Mouse (Mus musculus) left cerebral cortex, postnatal 25 days (tissue): Measurements from ENCODE around the gene Spred3. TPM values are rescaled to one million over a fixed set of nuclear protein-coding genes. Genes with fewer than 3 reads are reported as not detected.
A peak's percentile ranks its signal among the peaks of the same experiment; 100 is the strongest.
"Not testable (repeated sequence)": the region's sequence is repeated elsewhere in the genome, so short reads cannot be mapped to it uniquely, and the experiment has no call there.

Source experiments
- DNase-seq, 2 experiments: peaks; one replicate each; pipeline ENCODE4 v3.0.0; 2022; ENCODE audit warnings: low spot score in 2 of 2, mixed read lengths in 1 of 2
- intact Hi-C: fragments of 180-260 bp; cut with DNase I; formaldehyde crosslinking; loops from one replicate; pipeline ENCODE4 v1.15.1; 2025
- total RNA-seq, 2 experiments: library from RNA; stranded (reverse); gene quantifications; 2 replicates each; pipeline ENCODE4 v1.2.3; 2021

The Spred3 gene
- total RNA-seq: 10 to 100 TPM; 52.3 to 57.9 TPM

GRCm38 (mm10) chr7:29170066-29170754, at the start of gene Spred3, which contains the start of gene Ggn:
TSS of gene Spred3 (minus strand) at chr7:29170411.
TSS of gene Ggn (plus strand) at chr7:29170210.
- intact Hi-C loops: loop anchor here (10.0 kb wide), 1 partner anchor 125 kb away; no protein-coding TSS in a partner anchor
- DNase-seq: peak; percentile 45 to 67

DNA sequence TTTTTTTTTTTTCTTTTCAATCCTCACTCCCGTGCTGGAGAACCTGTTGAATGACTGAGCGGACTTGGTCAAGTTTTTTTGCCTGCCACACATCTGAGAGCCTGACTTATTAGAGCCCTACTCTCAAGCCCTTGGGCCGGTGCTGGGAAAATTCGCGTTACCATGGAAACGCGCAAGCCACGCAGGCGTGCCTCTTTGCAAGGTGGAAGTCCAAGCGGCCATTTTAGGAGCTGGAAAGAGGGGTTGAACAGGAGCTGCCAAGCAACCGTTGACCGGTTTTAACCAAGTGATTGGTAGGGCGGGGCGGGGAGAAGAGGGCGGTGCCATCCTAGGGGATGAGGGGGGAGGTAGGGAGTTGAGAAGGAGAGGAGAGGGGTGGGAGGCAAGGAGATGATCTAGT, 44.6 kb upstream of the Spred3 start:
- no peak for DNase-seq
- intact Hi-C loops: no loop called here

- intact Hi-C loops: no loop called here
- no peak for DNase-seq
Measured at GRCm38 (mm10) chr7:29214236-29214635, 44.0 kb upstream of the Spred3 start.

GRCm38 (mm10) chr7:29213675-29214082, 43.5 kb upstream of the Spred3 start, which contains the start of gene Catsperg1:
TSS of gene Catsperg1 (minus strand) at chr7:29214035.
- DNase-seq: no peak
- intact Hi-C loops: no loop called here

- intact Hi-C loops, DNase-seq: not testable (repeated sequence)
Measured at GRCm38 (mm10) chr7:29212775-29213560, 42.8 kb upstream of the Spred3 start.

DNA sequence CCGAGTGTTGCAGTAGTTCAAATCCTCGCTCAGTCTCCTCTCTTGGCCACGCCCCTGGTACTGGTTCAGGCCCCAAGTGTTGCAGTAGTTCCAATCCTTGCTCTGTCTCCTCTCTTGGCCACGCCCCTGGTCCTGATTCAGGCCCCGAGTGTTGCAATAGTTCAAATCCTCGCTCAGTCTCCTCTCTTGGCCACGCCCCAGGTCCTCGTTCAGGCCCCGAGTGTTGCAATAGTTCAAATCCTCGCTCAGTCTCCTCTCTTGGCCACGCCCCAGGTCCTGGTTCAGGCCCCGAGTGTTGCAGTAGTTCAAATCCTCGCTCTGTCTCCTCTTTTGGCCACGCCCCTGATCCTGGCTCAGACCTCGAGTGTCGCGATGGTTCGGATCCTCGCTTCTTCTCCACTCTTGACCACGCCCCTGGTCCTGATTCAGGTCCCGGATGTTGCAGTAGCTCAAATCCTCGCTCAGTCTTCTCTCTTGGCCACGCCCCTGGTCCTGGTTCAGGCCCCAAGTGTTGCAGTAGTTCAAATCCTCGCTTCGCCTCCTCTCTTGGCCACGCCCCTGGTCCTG, 42.1 kb upstream of the Spred3 start:
- DNase-seq: no peak
- intact Hi-C loops: no loop called here

DNA sequence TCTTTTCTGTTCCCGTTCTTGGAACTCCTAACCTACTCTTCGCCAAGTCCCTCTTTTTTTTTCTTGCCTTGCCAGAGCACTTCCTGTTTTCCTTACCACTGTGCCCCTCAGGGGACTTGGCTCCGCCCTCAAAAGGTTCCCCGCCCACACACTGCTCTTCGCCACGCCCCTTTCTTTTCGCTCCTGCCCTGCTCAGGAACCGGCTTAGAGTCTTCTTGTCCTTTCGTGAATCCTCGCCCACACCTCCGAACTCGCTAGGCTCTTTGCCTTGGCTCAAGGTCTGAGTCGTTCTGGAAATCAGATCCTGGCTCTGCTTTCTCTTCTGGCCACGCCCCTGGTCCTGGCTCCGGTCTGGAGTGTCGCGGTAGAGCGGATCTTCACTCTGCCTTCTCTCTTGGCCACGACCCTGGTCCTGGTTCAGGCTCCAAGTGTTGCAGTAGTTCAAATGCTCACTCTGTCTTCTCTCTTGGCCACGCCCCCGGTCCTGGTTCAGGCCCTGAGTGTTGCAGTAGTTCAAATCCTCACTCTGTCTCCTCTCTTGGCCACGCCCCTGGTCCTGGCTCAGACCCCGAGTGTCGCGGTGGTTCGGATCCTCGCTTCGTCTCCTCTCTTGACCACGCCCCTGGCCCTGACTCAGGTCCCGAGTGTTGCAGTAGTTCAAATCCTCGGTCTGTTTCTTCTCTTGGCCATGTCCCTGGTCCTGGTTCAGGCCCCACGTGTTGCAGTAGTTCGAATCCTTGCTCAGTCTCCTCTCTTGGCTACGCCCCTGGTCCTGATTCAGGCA, 41.4 kb upstream of the Spred3 start:
- intact Hi-C loops: no loop called here
- DNase-seq: peak; percentile 34 to 46

DNA sequence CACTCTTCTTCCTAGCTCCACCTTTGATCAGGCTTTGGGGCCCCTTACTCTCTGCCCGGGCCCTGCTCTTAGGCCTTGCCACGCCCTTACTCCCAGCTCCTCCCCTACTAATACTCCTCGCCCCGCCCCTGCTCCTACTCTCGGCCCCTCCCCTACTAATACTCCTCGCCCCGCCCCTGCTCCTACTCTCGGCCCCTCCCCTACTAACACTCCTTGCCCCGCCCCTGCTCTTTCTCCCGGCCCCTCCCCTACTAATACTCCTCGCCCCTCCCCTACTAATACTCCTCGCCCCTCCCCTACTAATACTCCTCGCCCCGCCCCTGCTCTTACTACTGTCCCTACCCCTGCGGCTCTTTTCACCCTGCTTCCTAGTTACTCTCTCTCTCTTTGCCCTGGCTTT, 40.8 kb upstream of the Spred3 start:
- intact Hi-C loops, DNase-seq: not testable (repeated sequence)

DNA sequence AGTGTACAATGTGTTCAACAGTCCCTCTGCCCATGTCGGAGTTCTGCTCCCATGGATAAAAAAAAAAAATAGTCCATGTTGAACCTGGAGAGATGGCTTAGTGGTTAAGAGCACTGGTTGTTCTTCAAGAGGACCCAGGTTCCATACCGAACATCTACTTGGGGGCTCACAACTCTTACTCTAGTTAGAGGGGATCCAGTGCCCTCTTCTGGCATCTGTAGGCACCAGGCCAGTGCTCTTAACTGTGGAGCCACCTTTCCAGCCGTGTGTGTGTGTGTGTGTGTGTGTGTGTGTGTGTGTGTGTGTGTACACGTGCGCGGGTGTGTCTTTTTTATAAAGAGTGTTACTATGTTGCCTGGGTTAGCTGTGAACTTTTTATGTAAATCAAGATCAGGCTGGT, 32.4 kb upstream of the Spred3 start:
- intact Hi-C loops: no loop called here

DNA sequence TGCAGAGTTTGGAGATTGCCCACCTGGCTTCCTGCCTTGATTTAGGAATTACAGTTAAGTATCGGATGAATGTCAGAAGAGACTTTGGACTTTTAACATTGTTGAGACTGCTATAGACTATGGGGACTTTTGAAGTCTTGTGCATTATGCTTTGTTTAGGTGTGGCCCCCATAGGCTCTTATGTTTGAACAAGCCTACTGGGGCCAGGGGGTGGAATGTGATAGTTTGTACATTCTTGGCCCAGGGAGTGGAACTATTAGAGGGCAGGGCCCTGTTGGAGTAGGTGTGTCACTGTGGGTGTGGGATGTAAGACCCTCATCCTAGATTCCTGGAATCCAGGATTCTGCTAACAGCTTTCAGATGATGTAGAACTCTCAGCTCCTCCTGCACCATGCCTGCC, 24.0 kb upstream of the Spred3 start:
- DNase-seq, intact Hi-C loops: not testable (repeated sequence)

More for the DNA sequence above, 32.4 kb upstream of the Spred3 start:
- DNase-seq: no peak

DNA sequence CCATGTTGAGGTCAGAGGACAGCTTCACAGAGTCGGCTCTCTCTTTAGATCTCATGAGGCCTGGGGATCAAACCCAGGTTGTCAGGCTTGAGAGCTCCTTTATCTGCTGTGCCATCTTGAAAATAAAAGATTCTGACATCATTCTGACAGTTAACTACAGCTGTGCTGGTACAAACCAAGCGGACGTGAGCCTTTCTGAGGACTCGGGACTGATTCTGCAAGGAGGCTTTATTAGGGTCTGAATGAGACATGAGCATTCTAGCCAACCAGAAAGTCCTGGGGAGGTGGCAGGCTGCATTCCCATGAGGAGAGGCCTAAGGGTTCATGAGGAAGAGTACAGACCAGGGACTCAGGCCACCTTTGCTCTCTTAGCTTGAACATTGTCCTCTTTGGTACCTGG, 11.1 kb upstream of the Spred3 start:
- intact Hi-C loops: loop anchor here (5.0 kb wide), 1 partner anchor 181 kb away; no protein-coding TSS in a partner anchor
- not testable (repeated sequence) for DNase-seq

GRCm38 (mm10) chr7:29180854-29181236, 10.6 kb upstream of the Spred3 start:
- intact Hi-C loops: loop anchor here (1.0 to 5.0 kb wide), 2 partner anchors 57 to 181 kb away; partner anchors contain the start of gene Yif1b
- no peak for DNase-seq

DNA sequence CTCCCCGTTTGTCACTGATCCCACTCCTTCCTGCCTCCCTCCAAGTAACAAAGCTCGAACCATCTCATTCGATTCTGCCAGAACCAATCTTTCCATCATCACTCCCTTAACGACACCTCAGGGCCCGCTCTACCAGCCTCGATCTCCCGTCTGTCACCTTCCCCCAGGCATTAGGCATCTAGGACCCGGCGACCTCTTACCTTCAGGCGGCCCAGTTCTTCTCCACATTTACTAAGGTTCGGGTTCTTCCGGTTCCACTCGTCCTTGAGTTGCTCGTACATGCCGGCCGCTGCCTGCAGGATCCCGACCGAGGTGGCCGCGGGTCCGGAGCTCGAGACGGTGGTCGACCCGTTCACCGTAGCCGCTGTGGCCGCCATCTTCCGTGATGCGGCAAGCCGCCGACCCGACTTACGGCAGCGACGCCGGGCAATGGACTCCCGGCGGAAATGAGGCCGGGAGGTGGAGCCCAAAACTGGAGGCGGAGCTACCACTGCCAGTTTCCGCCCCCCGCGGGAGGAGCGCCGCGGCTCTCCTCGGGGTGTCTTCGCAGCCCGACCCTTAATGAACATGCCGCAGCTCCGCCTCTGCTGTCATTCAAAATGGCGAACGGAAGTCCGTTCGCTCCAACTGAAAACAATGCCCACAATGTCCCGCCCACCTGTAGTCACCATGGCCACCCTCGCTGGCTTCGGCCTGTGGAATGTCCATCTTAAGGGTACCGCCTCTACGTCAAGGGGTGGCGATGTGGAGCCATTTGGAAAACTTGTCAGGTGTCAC, 10.1 kb upstream of the Spred3 start, which contains the start of gene Psmd8:
Gene Psmd8 (minus strand): TSS at position 625 of the 777 bp plus-strand sequence.
- intact Hi-C loops: loop anchor here (1.0 to 5.0 kb wide), 2 partner anchors 58 to 182 kb away; partner anchors contain the start of gene Yif1b

GRCm38 (mm10) chr7:29179323-29179722, 9.1 kb upstream of the Spred3 start:
- DNase-seq: no peak
- intact Hi-C loops: loop anchor here (10.0 kb wide), 1 partner anchor 115 kb away; no protein-coding TSS in a partner anchor

More for the DNA sequence above, 10.1 kb upstream of the Spred3 start, which contains the start of gene Psmd8:
- peak; percentile 96 to 98 for DNase-seq

DNA sequence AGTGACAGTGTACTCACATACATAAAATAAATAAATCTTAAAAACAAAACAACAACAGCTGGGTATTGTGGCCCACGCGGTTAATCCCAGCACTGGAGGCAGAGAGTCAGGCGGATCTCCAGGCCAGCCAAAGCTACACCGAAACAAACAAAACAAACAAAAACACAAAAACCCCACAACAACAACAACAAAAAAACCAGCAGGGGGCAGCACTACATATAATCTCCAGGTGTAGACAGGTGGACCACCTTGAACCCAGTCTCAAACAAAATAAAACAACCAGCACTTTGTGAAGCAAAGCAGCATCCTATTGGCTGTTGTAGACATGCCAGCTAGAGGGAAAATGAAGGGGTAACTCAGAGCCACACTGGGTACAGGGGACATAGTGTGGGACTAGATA, 7.9 kb upstream of the Spred3 start:
- intact Hi-C loops: loop anchor here (10.0 kb wide), 1 partner anchor 117 kb away; no protein-coding TSS in a partner anchor

GRCm38 (mm10) chr7:29172390-29173016, 2.3 kb upstream of the Spred3 start:
- no peak for DNase-seq
- intact Hi-C loops: loop anchor here (10.0 kb wide), 1 partner anchor 122 kb away; no protein-coding TSS in a partner anchor

More for the DNA sequence above, 7.9 kb upstream of the Spred3 start:
- DNase-seq: no peak

DNA sequence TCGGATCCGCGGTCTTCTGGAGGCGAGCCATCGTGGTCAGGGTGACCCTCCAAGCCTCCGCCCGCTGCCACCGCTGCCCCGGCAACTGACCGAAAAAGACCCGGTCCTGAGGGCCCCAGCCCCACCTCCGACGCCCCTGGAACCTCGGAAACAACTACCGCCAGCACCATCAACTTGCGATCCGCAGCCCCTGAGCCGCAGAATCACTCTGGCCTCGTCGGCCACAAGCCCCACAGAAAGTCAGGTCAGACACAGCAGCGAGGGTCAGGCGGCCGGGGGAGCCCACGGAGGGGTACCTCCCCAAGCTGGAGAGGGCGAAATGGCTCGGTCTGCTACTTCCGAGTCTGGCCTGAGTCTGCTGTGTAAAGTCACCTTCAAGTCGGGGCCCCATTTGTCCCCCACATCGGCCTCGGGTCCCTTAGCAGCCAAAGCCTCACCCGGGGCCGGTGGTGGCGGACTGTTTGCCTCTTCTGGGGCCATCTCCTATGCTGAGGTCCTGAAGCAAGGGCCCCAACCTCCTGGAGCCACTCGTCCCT, 1.4 kb upstream of the Spred3 start:
- no peak for DNase-seq
- intact Hi-C loops: loop anchor here (10.0 kb wide), 1 partner anchor 123 kb away; no protein-coding TSS in a partner anchor
